Mouse (Mus musculus): ENCODE data around the gene Fam57b.

GRCm38 (mm10) chr7:126807405-126807804, 9.9 kb downstream of the Fam57b start:
- TF ChIP-seq USF1 (IDR thresholded peaks at IDR 0.05; ENCODE audit: low read depth, low read length) (no peak), ZNF384 (IDR thresholded peaks at IDR 0.05; ENCODE audit: low read depth, low read length) (no peak), RAD21 (IDR thresholded peaks at IDR 0.05; ENCODE audit: low read depth, low read length) (no peak), MAFK (IDR thresholded peaks at IDR 0.05; ENCODE audit: insufficient replicate concordance, low read length) (no peak), CTCF (conservative IDR thresholded peaks at IDR 0.05 in 1 of 2, IDR thresholded peaks at IDR 0.05 in 1 of 2; ENCODE audit: low read depth in 2 of 2, low read length in 2 of 2) (no peak), POLR2A (IDR thresholded peaks at IDR 0.05; ENCODE audit: low read depth, low read length) (no peak), JUN (IDR thresholded peaks at IDR 0.05; ENCODE audit: insufficient read depth, low read depth, low read length) (no peak), EP300 (IDR thresholded peaks at IDR 0.05; ENCODE audit: low read length) (no peak), KAT2A (IDR thresholded peaks at IDR 0.05; ENCODE audit: insufficient replicate concordance, low read length) (no peak), CHD2 (IDR thresholded peaks at IDR 0.05; ENCODE audit: low read length) (no peak), BHLHE40 (IDR thresholded peaks at IDR 0.05; ENCODE audit: low read depth, low read length) (no peak), TBP (conservative IDR thresholded peaks at IDR 0.05; ENCODE audit: low read depth, low read length) (no peak), ZKSCAN1 (IDR thresholded peaks at IDR 0.05; ENCODE audit: borderline replicate concordance, low read depth, low read length) (no peak)
